Mouse (Mus musculus) retina, postnatal 1 day (tissue): ENCODE measurements at regions not wholly inside any gene's neighbourhood (a gene's known extent, or its start where the extent isn't known, plus 50 kb on each side); places are given as distances from the start of the nearest gene placed in this dataset.

ENCODE experiments used
- DNase-seq: peaks from one replicate; pipeline ENCODE4 v3.0.0-alpha.2; 2012

GRCm38 (mm10) chr12:79906738-79907365 lies 206.0 kb downstream of the Zfp36l1 start:
- DNase-seq, result no peak

DNA sequence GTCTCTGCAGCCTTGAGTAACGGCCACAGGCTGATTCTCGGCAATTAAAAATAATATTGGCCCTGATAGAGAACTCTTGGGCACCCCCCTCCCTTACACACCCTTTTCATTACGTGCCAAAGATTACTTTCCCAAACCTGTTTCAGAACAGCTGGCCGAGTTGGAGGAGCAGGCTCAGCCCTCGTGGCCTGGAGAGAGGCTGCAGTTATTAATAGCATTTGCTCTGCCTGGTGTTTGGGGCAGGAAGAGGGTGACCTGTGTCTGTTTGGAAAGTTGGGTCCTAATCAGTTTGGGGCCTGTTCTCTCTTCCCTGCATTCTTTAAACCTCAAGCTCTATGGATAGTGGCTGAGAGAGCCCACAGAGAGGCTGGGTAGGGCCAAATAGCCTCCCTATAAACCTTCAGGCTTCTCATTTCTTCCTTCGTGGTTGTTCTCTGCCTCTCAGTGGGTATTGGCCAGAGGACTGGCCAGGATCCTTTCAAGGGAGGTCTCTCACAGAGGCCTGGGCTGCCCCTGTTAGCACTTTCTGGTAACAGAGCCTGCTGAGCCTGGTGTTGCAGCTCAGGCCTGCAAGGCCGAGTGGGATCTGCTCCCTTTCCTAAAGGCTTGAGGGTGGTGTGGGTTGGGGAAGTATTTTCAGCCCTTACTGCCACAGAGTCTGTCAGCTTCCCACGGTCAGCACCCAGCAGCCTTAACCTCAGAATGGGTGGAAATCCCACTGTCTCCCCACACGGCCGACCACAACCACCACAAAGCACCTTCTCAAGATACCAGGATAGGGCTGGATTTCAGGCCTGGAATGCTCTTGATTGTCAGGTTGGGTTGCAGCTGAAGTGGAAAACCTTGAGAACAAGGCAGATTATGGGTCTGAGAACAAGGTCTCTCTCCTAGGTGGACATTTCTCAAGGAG lies 206.7 kb downstream of the Zfp36l1 start:
- DNase-seq, result no peak

- DNase-seq, result no peak
Measured at GRCm38 (mm10) chr12:79904913-79905549, 207.8 kb downstream of the Zfp36l1 start.

DNA sequence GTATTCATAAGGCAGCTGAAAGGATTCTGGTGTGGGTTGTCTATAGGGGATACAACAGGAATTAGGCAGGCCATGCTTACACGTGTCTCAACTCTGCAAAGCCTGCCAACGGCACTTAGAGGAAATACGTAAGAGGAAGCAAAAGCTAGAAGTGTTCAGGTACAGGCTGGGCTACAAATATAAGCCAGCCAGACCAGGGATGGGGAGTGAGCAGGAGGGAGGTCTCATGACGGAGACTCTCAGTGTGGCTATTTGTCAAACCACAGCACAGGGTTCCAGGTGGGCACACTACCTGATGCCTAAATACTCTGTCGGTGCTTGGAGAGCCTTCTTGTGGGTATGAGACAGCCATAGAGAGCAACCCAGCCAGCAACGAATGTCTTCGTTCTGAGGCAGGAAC lies 210.1 kb downstream of the Zfp36l1 start:
- DNase-seq, result no peak

GRCm38 (mm10) chr12:79902163-79902562 lies 210.7 kb downstream of the Zfp36l1 start:
- no peak for DNase-seq

DNA sequence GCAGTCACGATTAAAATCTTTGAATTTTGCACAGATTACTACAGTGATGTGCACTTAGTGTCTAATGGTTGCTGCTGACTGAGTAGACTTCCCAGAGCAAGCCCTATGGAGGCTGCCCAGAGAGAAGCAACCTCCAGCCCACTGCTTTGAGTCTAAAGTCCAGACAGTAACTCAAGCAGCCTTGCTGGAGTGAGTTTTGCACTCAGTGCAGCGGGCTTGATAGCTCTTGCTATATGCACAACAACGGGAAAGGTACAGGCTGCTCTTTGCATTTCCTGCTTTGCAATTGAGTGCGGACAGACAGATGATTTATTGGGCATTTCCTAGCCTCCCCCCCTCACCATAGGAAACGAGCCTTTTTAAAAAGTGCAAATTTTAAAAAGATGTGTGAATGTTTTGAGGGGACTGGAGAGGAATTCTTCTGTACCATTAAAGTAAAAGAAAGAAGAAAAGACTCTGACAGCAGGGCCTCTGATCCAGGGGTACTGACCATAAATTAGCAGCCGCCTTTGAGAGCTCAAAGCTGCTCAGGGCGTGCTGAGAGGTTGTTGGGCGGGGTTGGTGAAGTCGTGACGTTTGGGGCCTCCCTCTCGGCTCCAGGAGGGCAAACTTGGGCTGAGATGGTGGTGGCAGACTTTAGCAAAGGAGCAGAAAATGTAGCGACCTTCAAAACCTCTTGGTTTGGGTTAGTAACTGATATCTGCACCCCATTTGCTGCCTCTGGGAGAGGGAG lies 214.4 kb downstream of the Zfp36l1 start:
- DNase-seq, result no peak

GRCm38 (mm10) chr12:79895975-79896374 lies 216.8 kb downstream of the Zfp36l1 start:
- DNase-seq, result peak; percentile 49

DNA sequence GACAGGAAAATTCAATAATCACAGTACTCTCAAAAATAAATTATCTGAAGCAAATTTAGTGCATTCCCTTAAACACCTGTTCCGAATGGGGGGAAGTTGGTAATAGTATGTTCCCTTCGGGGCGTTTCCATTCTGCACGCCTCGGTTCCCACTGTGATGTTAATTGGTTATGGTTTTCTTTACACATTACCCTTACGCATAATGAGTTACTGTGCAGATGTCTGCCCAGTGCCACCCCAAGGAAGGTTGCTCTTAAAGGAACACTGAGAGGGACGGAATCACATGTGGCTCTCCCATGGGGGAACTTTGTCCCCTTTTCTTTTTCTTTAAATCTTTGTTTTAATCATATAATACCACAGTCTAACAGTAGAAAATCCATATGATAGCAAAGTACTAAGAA lies 217.5 kb downstream of the Zfp36l1 start:
- peak; percentile 78 for DNase-seq

DNA sequence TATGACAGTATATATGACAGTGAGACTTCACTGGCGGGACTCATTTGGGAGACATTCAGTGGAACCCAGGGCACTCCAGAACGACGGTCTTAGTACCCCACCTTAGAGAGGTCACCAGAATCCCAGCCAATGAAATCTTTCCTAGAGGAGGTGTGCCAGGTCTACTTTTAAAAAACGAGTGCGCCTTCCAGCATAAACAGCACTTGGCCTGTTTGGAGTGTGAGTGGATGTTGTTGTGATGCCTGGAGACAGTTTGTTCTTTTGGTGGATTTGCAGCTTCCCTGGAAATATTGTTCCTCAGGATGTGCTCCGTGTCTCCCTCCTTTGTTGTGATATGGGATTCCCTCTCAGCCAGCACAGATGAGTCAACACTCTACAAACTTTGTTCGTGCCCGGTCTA lies 219.9 kb downstream of the Zfp36l1 start:
- DNase-seq, result no peak

DNA sequence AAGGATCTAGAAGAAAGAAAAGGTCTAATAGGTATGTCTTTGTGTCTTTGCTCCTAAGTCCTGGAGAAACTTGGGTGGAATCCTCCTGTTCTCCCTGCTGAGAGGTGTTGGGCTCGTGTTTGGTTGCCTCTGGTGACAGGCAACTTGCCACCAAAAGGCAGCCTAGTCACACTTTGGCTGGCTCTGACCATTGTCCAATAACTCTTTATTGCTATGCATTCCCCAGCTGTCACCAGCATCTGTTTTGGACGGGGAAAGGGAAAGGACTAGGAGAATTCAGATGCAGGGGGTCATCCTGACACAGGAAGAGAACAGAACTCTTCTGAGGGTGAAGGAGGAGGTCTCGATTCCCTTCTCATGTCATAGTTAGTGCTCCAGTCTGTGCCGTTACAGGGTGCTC lies 220.9 kb downstream of the Zfp36l1 start:
- no peak for DNase-seq

- DNase-seq, result peak; percentile 50
Measured at GRCm38 (mm10) chr12:79890887-79891286, 221.9 kb downstream of the Zfp36l1 start.

- no peak for DNase-seq
Measured at GRCm38 (mm10) chr12:79890291-79890690, 222.5 kb downstream of the Zfp36l1 start.

DNA sequence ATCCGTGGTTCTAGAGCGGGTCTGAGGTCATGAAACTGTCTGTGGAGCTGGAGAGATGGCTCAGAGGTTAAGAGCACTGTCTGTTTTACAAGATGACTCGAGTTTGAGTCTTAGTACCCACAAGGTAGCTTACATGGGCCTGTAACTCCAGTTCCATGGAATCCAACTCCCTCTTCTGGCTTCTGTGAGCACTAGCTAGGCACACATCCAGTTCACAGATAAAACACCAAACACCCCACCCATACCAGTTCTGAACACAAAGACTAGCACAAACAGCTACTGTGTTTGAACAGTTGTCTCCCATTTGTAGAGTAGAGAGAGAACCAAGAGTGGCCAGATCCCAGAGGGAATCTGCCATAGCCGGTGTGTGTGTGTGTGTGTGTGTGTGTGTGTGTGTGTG lies 224.0 kb downstream of the Zfp36l1 start:
- DNase-seq, result no peak

DNA sequence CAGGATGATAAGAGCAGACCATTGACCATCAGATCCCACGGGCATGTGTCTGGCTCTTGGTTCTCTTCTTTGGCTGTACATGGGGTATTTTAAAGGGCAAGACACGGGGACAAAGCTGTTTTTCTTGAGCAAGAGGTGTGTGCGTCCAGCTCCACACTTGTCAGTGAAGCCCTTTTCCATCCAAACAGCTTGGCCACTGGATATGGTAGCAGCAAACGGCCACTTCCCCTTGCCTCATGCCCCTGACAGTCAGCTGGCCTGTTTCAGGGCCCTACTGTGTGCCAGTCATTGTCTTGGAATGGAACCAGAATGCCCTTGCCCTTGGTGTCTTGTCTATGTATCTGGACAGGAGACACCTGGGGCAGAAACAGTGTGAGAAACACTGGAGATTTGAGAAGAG lies 224.7 kb downstream of the Zfp36l1 start:
- no peak for DNase-seq

DNA sequence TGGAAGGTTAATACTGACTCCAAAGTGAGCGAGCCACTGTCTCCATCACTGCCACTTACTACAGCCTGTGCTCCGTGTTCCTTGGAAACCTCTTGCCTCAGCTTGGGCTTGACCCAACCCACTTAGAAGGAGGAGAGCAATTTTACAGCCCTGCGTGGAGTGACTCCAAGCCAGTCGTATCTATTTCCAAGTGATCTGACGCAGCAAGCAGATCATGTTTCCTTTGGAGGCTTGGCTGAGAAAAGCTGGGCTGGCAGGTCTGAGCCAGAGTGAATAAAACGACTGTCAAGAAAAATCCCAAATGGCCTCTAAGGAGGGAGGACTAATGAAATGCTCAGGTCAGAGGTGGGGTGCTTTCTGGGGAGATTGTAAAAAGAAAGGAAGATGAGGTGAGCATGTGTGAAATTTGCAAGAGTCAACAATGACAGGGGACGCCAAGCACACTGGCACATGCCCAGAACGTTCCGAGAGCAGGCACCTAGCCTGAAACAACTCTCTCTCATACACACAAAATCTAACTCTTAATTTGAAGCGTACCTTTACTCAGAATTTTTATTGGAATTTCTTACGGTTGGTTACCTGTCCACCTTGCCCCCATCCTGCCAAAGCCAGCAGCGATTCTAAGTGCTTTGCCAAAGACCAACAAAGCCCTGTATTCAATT lies 225.5 kb downstream of the Zfp36l1 start:
- no peak for DNase-seq

DNA sequence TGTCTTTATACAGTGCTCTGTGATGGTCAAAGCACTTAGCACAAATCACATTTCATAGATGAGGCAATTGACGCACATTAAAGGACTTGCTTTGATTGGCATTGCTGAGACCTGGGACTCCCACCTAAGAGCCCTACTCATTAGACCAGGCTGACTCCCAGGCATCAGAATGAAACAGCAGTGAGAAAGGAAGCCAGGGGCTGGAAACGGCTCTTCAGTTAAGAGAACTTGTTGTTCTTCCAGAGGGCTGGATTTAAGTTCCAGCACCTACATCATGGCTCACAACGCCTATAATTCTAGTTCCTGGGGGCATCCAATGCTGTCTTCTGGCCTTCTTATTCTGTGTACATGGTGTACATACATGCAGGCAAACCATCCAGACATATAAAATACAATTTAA lies 226.3 kb downstream of the Zfp36l1 start:
- DNase-seq, result no peak

DNA sequence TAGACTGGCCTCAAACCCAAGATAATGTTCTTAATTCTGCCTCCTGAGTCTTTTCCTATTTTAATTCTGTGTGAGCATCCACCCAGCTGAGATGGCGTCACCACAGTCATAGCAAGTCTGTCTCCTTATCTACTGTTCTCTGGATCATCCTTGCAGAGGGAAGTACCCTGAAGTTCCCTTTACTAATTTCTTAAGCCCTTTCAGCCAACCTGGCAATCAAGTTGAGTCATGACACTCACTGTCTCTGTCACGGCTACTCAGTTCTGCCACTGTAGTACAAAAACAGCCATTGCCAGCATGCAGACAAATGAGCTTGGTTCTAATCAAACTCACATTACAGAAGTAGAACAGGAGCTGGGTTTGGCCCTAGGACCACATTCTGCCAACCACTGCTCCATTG lies 227.5 kb downstream of the Zfp36l1 start:
- DNase-seq, result no peak

GRCm38 (mm10) chr12:79883651-79884050 lies 229.2 kb downstream of the Zfp36l1 start:
- DNase-seq, result no peak

GRCm38 (mm10) chr12:79880751-79881261 lies 232.0 kb downstream of the Zfp36l1 start:
- peak; percentile 63 for DNase-seq

- DNase-seq, result peak; percentile 81
Measured at GRCm38 (mm10) chr12:79880346-79880745, 232.5 kb downstream of the Zfp36l1 start.

GRCm38 (mm10) chr12:79879918-79880273 lies 232.9 kb downstream of the Zfp36l1 start:
- DNase-seq, result no peak
